Mouse (Mus musculus) MN1 (cell line): ENCODE measurements around the gene Olfr477.
"Not testable (repeated sequence)": the region's sequence is repeated elsewhere in the genome, so short reads cannot be mapped to it uniquely, and the experiment has no call there.

Experiments
- DNase-seq: peaks from one replicate; pipeline ENCODE4 v3.0.0-alpha.2; 2016; ENCODE audit warnings: low spot score

Gene Olfr477

DNA sequence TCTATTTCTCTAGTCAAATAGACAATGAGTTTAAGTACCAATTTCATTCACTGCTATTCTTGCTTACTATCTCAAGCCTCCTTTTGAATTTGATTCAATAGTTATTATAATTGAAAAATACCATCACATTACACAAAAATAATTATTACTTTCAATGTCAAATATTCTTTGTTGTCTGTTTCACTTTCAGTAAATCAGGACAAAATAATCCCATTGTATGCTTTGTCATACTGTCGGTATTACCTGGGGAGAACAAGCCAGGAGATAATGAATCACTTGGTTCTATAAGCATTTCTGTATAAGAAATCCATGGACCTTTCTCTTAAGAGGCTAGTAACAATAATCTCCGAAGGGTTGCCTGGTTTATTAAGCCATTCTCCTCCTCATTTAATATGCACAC is at the start of gene Olfr477:
Olfr477 (plus strand) TSS at position 301 of the 400 bp plus-strand sequence.
- DNase-seq = no peak

DNA sequence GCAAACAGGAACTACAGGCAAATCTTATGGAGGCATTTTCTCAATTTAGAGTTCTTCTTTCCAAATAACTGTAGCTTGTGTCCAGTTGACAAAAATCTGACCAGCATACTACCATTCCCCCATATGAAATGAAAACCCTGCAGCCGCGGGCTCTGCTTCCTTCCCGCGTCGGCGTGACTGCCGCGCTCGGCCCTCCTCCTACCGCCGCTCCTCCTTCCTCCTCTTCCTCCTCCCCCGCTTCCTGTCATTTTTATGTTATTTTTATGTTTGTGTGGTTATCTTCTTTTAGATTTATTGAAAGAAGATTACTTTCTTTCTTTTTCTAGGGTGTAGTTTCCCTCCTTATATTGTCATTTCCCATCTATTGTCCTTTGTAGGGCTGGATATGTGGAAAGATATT is 34.0 kb upstream of the Olfr477 start:
- not testable (repeated sequence) for DNase-seq

DNA sequence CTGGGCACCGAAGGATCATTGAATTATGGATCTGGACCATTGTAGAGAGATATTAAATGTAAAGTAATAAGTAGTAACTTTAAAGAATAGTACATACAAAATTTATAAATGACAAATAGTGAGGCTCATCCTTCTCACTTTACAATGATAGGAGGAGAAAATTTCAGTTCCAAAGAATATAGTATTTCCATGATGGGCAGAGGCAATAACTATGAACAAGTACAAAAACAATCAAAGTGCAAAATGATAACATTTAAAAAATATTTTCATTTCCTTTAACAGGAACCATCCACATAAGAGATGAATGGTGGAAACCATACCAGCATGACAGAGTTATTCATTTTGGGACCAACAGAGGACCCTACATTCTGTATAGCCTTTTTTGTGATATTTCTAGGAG is 32.1 kb upstream of the Olfr477 start, which contains the start of gene Olfr474:
Olfr474 (plus strand) TSS at position 301 of the 400 bp plus-strand sequence.
- DNase-seq = no peak

DNA sequence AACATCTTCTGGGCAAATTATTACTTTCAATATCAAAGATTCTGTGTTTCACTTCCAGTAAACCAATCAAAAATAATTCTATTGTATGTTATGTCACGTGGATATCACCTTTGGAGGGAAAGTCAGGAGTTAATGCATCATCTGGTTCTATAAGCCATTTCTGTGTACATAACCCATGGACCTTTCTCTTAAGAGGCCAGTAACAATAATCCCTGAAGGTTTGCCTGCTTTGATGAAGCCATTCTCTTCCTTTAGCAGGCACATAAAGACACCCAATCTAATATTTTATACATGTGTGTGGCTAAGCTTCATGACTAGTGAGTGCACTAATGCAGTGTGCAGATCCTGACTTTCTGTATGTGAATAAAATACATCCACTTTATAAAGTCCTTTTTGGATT is 22.0 kb upstream of the Olfr477 start, which contains the start of gene Olfr476:
Olfr476 (plus strand) TSS at position 301 of the 400 bp plus-strand sequence.
- no peak for DNase-seq

DNA sequence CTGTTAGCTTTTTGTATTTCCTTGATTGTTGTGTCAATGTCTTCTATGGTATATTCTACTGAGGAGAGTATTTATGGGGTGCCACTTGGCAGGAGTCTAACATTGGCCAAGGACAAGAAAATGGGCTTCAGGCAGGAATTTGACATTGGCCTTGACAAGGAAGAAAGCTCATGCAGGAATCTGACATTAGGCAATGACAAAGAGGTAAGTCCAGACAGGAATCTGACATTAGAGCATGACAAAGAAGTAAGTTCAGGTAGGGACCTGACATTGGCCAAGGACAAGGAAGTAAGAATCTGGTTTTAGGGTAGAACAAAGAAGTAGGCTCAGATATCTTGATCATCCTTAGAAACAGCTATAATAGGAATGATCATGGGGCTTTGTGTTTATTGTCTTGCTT is 27.8 kb downstream of the Olfr477 start:
- not testable (repeated sequence) for DNase-seq

DNA sequence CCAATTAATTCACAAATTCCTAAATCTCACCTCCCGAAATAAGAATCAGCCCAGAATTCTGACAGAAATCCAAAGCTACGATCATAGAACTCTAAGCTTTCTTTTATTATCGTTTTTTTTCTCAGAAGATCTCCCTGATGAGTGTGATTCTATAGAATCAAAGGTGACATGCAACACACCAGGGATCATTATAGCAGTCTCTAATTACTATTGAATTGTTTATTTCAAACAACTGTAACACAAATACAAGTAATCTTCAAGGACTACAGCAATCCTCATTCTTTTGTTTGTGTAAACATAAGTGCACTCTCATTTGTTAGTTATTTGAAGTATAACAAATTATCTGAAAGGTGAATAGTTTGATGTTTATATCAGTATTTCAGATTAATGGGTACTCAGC is 47.4 kb downstream of the Olfr477 start, which contains the start of gene Olfr478:
Olfr478 (minus strand) TSS at position 101 of the 400 bp plus-strand sequence.
- no peak for DNase-seq
